Mouse (Mus musculus) adrenal gland, postnatal 4 days (tissue): ENCODE measurements around the gene Tenm3. TPM values are rescaled to one million over a fixed set of nuclear protein-coding genes. Genes with fewer than 3 reads are reported as not detected.

Experiments used
- DNase-seq, 2 experiments: peaks; one replicate each; pipeline ENCODE4 v3.0.0; 2021 to 2022; ENCODE audit warnings: low spot score in 2 of 2, mixed read lengths in 2 of 2
- total RNA-seq, 2 experiments: library from RNA; stranded (reverse); gene quantifications; 2 replicates each; pipeline ENCODE4 v1.2.3; 2021

Gene Tenm3
- total RNA-seq, 2 experiments from 2014 or later = 34.8 to 38.3 TPM

- DNase-seq = no peak
Measured at GRCm38 (mm10) chr8:48300061-48300460, 543.7 kb downstream of the Tenm3 start.

GRCm38 (mm10) chr8:48299341-48299740 lies 544.4 kb downstream of the Tenm3 start:
- no peak for DNase-seq

GRCm38 (mm10) chr8:48296371-48296770 lies 547.4 kb downstream of the Tenm3 start:
- no peak for DNase-seq

GRCm38 (mm10) chr8:48295558-48295957 lies 548.2 kb downstream of the Tenm3 start:
- no peak for DNase-seq

GRCm38 (mm10) chr8:48293797-48294196 lies 550.0 kb downstream of the Tenm3 start:
- DNase-seq = no peak

- no peak for DNase-seq
Measured at GRCm38 (mm10) chr8:48285432-48285831, 558.3 kb downstream of the Tenm3 start.

- no peak for DNase-seq
Measured at GRCm38 (mm10) chr8:48281855-48282254, 561.9 kb downstream of the Tenm3 start.

GRCm38 (mm10) chr8:48279360-48279759 lies 564.4 kb downstream of the Tenm3 start:
- no peak for DNase-seq

- no peak for DNase-seq
Measured at GRCm38 (mm10) chr8:48277986-48278635, 565.6 kb downstream of the Tenm3 start.

- no peak for DNase-seq
Measured at GRCm38 (mm10) chr8:48275066-48275465, 568.7 kb downstream of the Tenm3 start.

GRCm38 (mm10) chr8:48274566-48274965 lies 569.2 kb downstream of the Tenm3 start:
- no peak for DNase-seq

- DNase-seq = no peak
Measured at GRCm38 (mm10) chr8:48268638-48269037, 575.1 kb downstream of the Tenm3 start.

- DNase-seq = no peak
Measured at GRCm38 (mm10) chr8:48260265-48260664, 583.5 kb downstream of the Tenm3 start.

GRCm38 (mm10) chr8:48259832-48260231 lies 583.9 kb downstream of the Tenm3 start:
- DNase-seq = no peak

- DNase-seq = no peak
Measured at GRCm38 (mm10) chr8:48243876-48244275, 599.9 kb downstream of the Tenm3 start.

GRCm38 (mm10) chr8:48240917-48241531 lies 602.7 kb downstream of the Tenm3 start:
- no peak for DNase-seq

GRCm38 (mm10) chr8:48236968-48237367 lies 606.8 kb downstream of the Tenm3 start:
- no peak for DNase-seq

GRCm38 (mm10) chr8:48232927-48233326 lies 610.8 kb downstream of the Tenm3 start:
- no peak for DNase-seq

GRCm38 (mm10) chr8:48231882-48232281 lies 611.9 kb downstream of the Tenm3 start:
- DNase-seq = no peak

- DNase-seq = no peak
Measured at GRCm38 (mm10) chr8:48231389-48231788, 612.4 kb downstream of the Tenm3 start.

GRCm38 (mm10) chr8:48228676-48229075 lies 615.1 kb downstream of the Tenm3 start:
- no peak for DNase-seq

GRCm38 (mm10) chr8:48224753-48225152 lies 619.0 kb downstream of the Tenm3 start:
- DNase-seq = no peak

- peak; percentile 67 to 74 for DNase-seq
Measured at GRCm38 (mm10) chr8:48222429-48222769, 621.4 kb downstream of the Tenm3 start.
